Mouse (Mus musculus): ENCODE measurements around the gene Ak1. TPM values are rescaled to one million over a fixed set of nuclear protein-coding genes. Genes with fewer than 3 reads are reported as not detected.
A peak's percentile ranks its signal among the peaks of the same experiment; 100 is the strongest.

Gene Ak1
- total RNA-seq, 2 experiments from 2014 or later = 892 to 897 TPM

DNA sequence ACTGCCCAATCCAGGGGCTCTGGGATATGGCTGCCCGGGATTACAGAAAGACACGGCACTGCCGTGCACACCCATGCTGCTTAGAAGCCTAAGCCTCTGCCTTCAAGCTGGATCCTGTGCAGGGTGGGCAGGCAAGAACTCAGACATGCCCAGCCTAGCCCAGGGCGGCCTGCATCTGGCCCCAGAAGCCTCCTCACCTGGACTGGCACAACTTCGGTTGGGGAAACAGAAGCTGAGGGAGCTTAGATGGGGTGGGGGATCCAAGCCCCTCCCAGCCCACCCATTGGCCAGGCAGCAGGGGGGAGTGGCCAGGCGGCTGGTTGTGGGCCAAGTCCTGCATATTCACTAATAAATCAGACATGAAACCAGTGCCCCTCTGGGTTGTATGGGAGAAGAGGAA lies 60.2 kb downstream of the Ak1 start:
- no peak for DNase-seq (ENCODE audit: low spot score in 2 of 2)

- DNase-seq (ENCODE audit: low spot score in 2 of 2) = peak in 1 of 2 experiments; percentile 62
These were observed 61.3 kb downstream of the Ak1 start for GRCm38 (mm10) chr2:32682721-32683417.

- no peak for DNase-seq (ENCODE audit: low spot score in 2 of 2)
These were observed 62.1 kb downstream of the Ak1 start for GRCm38 (mm10) chr2:32683701-32684100.

Small RNAs within 50 kb of the gene (microRNA-seq; reads per million reads assigned to microRNA genes)
- gene Gm47291 (not detected), gene Mir1954 (not detected)

Other genes with a start within 250 kb of the Ak1 start
- 10 to 100 TPM; 56.4 to 58.6 TPM for gene 1110008P14Rik, start 239.8 kb upstream of the Ak1 start, total RNA-seq (2021)
- 1 to 10 TPM; 3.0 to 4.4 TPM for gene Lcn2, start 233.5 kb upstream of the Ak1 start, total RNA-seq (2021)
- 10 to 100 TPM; 35.1 to 41.4 TPM for gene Ptges2, start 225.9 kb upstream of the Ak1 start, total RNA-seq (2021)
- 1 to 10 TPM; 3.9 to 4.0 TPM for gene Naif1, start 171.3 kb upstream of the Ak1 start, total RNA-seq (2021)
- 10 to 100 TPM; 14.0 to 25.1 TPM for gene Slc25a25, start 170.3 kb upstream of the Ak1 start, total RNA-seq (2021)
- 1 to 10 TPM; 7.5 to 8.2 TPM for gene Fam102a, start 86.4 kb upstream of the Ak1 start, total RNA-seq (2021)
- 10 to 100 TPM; 36.4 to 41.9 TPM for gene Dpm2, start 50.9 kb upstream of the Ak1 start, total RNA-seq (2021)
- gene Pip5kl1, start 47.0 kb upstream of the Ak1 start, total RNA-seq (2021) = not detected
- not detected for gene 9430097D07Rik, start 46.1 kb upstream of the Ak1 start, total RNA-seq (2021)
- gene St6galnac4, start 34.7 kb upstream of the Ak1 start, total RNA-seq (2021) = 10 to 100 TPM; 48.8 to 55.1 TPM
- gene St6galnac6, start 22.0 kb upstream of the Ak1 start, total RNA-seq (2021) = 10 to 100 TPM; 57.4 to 63.6 TPM
- 10 to 100 TPM; 55.3 to 60.1 TPM for gene Eng, start 24.8 kb downstream of the Ak1 start, total RNA-seq (2021)
- gene Fpgs, start 82.4 kb downstream of the Ak1 start, total RNA-seq (2021) = 10 to 100 TPM; 18.7 to 22.4 TPM
- gene Cdk9, start 91.3 kb downstream of the Ak1 start, total RNA-seq (2021) = 10 to 100 TPM; 49.3 to 55.2 TPM
- gene Sh2d3c, start 99.3 kb downstream of the Ak1 start, total RNA-seq (2021) = 10 to 100 TPM; 18.4 TPM
- not detected for gene 6330409D20Rik, start 119.3 kb downstream of the Ak1 start, total RNA-seq (2021)
- 10 to 100 TPM; 17.8 to 22.4 TPM for gene Tor2a, start 135.5 kb downstream of the Ak1 start, total RNA-seq (2021)
- gene Ttc16, start 153.9 kb downstream of the Ak1 start, total RNA-seq (2021) = not detected
- 1 to 10 TPM; 2.0 to 3.2 TPM for gene Ptrh1, start 154.0 kb downstream of the Ak1 start, total RNA-seq (2021)
- gene Cfap157, start 162.7 kb downstream of the Ak1 start, total RNA-seq (2021) = not detected
- gene Stxbp1, start 225.5 kb downstream of the Ak1 start, total RNA-seq (2021) = 10 to 100 TPM; 16.3 to 16.9 TPM